Mouse (Mus musculus): Measurements from ENCODE around the gene Scg2. TPM values are rescaled to one million over a fixed set of nuclear protein-coding genes. Genes with fewer than 3 reads are reported as not detected.
A peak's percentile ranks its signal among the peaks of the same experiment; 100 is the strongest.

Scg2 gene
- 100 to 1,000 TPM; 227 to 242 TPM for total RNA-seq (2021)

DNA sequence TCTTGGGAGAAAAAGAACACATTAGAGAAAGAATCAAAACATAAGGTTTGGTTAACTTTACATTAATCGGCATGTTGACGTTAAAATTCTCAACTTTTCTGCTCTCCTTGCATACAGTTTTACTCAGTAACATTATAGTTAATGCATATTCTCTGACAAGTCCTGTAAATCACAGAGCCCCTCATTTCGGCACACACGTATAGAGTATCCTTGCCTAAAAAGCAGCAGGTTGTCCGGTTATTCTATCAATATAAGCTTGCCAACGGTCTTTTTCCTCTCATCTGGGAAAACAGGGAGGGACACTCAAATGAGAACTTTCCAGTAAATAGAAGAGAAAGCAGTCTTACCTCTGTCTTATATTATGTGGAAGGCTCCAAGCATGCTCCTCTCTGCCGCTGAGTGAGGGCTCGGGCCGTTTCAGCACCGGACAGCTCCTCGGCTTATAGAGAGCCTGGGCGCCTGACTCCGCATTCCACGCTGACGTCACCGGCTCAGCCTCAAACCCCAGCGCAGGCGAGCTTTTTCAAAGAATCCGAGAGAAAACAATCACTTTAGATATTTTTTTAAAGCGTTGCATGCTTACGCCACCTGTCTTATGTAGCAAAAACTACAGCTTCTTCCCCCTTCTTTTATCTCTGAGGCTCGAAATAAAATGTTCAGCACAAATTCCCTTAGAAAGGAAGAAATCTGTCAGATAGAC lies at the start of gene Scg2:
Gene Scg2, minus strand, starts transcription at position 512 of the 700 bp plus-strand sequence.
- DNase-seq (ENCODE audit: low spot score in 2 of 2) = peak; percentile 88 to 95

GRCm38 (mm10) chr1:79485546-79485945 lies 45.6 kb upstream of the Scg2 start:
- peak; percentile 11 to 92 for DNase-seq (ENCODE audit: low spot score in 2 of 2)
- intact Hi-C loops (cut with DNase I) = loop anchor here (1.0 kb wide), 2 partner anchors 96 to 621 kb away; no protein-coding TSS in a partner anchor

More for the DNA sequence above, at the start of gene Scg2:
- intact Hi-C loops (cut with DNase I) = loop anchor here (2.0 kb wide), 1 partner anchor 715 kb away; no protein-coding TSS in a partner anchor

DNA sequence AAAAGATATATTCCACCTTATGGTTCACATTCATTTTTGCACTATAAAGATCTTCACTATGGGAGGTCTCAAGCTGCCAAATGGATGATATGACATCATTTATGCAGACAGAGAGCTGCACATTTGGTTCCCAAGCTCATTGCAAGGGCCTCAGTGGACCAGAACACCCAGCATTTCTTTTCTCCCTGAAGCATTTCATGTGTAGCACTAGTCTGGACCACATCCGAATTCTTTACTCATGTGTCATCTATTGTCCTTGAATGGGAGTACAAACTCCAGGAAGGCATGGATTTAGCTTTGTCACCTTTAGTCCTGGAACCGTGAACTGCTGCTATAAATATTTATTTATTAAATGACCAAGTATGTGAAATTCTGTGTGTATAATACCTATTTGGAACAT lies 30.9 kb upstream of the Scg2 start:
- intact Hi-C loops (cut with DNase I) = no loop called here
- no peak for DNase-seq (ENCODE audit: low spot score in 2 of 2)

GRCm38 (mm10) chr1:79469871-79470270 lies 30.0 kb upstream of the Scg2 start:
- intact Hi-C loops (cut with DNase I) = no loop called here
- no peak for DNase-seq (ENCODE audit: low spot score in 2 of 2)

DNA sequence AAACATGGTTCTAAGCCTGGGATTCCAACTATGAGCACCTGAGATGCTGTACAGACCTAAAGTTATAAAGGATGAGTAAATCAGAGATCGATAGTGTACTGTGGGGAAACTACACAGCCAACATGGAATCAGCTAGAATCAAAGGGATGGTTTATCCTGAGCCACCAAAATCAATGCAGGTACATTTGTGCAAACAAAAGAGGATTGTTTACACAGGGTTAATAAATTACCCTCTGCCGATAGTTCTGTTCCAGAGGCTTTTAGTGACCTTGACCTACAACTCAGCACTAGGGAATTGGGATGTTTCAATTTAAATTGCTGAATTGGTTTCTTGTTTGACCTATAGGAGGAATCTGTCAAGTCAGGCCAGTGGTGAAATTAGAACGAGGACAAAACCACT lies 26.7 kb upstream of the Scg2 start:
- intact Hi-C loops (cut with DNase I) = no loop called here
- DNase-seq (ENCODE audit: low spot score in 2 of 2) = no peak

GRCm38 (mm10) chr1:79458558-79458957 lies 18.6 kb upstream of the Scg2 start:
- intact Hi-C loops (cut with DNase I) = no loop called here
- no peak for DNase-seq (ENCODE audit: low spot score in 2 of 2)

GRCm38 (mm10) chr1:79454164-79454563 lies 14.2 kb upstream of the Scg2 start:
- intact Hi-C loops (cut with DNase I) = no loop called here
- no peak for DNase-seq (ENCODE audit: low spot score in 2 of 2)

- intact Hi-C loops (cut with DNase I) = no loop called here
- no peak for DNase-seq (ENCODE audit: low spot score in 2 of 2)
Measured at GRCm38 (mm10) chr1:79452339-79452738, 12.4 kb upstream of the Scg2 start.

DNA sequence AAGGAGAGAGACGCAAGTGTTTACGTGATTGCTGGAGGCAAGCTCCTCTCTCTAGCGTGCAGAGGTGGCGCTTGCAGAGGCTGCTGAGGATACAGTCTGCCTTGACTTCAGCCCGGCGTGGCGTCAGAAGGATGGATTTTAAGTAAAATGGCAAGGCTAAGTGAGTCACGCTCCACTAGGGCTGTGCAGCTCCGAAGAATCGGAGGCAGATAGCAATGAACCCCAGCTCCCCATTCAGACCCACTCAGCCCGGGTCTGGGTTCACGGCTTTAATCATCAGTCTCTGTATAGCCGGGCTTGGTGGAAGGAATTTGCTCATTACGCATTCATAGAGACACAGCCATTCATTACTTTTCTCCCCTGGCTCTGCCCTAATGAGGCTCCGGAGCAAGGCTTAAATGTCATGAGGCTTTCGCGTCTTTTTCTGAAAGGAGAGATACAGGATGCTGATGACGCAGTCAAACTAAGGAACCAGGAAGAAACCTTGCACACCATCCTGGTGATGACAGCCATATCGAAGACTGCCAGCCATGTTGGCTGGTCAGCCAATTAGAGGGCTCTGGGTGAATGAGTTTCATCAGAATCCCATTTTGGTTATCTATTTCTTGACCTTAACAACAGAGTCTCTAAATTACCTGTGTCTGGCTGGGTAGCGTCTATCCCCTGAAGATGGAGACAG lies 10.6 kb upstream of the Scg2 start:
- DNase-seq (ENCODE audit: low spot score in 2 of 2) = peak; percentile 50 to 67
- intact Hi-C loops (cut with DNase I) = no loop called here

- intact Hi-C loops (cut with DNase I) = loop anchor here (5.0 kb wide), 1 partner anchor 132 kb away; no protein-coding TSS in a partner anchor
Measured at GRCm38 (mm10) chr1:79449943-79450342, 10.0 kb upstream of the Scg2 start.

DNA sequence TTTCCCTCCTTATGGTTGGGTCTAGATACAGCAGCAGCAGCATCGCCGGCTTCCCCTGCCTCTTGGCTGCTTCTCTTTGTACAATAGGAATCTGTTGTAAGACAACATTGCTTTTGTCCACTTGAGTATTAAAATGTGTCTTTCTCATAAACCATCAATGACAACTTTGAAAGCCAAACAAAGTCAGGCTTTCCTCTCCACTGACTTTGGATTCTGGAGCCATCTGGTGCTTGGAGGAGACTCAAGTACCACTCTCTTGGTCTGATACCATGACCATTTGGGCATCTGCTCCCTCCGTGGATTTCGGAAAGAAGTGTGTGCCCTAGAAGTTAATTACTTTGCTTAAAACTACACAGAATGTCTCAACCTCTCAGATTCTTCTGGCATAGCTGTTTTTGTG lies 5.7 kb upstream of the Scg2 start:
- DNase-seq (ENCODE audit: low spot score in 2 of 2) = no peak
- intact Hi-C loops (cut with DNase I) = loop anchor here (5.0 kb wide), 1 partner anchor 137 kb away; no protein-coding TSS in a partner anchor

More at GRCm38 (mm10) chr1:79449943-79450342, 10.0 kb upstream of the Scg2 start:
- DNase-seq (ENCODE audit: low spot score in 2 of 2) = no peak

- intact Hi-C loops (cut with DNase I) = no loop called here
- peak in 1 of 2 experiments; percentile 46 for DNase-seq (ENCODE audit: low spot score in 2 of 2)
Measured at GRCm38 (mm10) chr1:79437755-79438154, 2.2 kb downstream of the Scg2 start.

GRCm38 (mm10) chr1:79436671-79437070 lies 3.2 kb downstream of the Scg2 start:
- peak in 1 of 2 experiments; percentile 29 for DNase-seq (ENCODE audit: low spot score in 2 of 2)
- intact Hi-C loops (cut with DNase I) = no loop called here

- intact Hi-C loops (cut with DNase I) = no loop called here
- DNase-seq (ENCODE audit: low spot score in 2 of 2) = no peak
Measured at GRCm38 (mm10) chr1:79429058-79429457, 10.9 kb downstream of the Scg2 start.

GRCm38 (mm10) chr1:79415496-79415895 lies 24.4 kb downstream of the Scg2 start:
- DNase-seq (ENCODE audit: low spot score in 2 of 2) = no peak
- intact Hi-C loops (cut with DNase I) = no loop called here

- intact Hi-C loops (cut with DNase I) = no loop called here
- no peak for DNase-seq (ENCODE audit: low spot score in 2 of 2)
Measured at GRCm38 (mm10) chr1:79406337-79406942, 33.5 kb downstream of the Scg2 start.

GRCm38 (mm10) chr1:79401090-79402012 lies 38.6 kb downstream of the Scg2 start:
- DNase-seq (ENCODE audit: low spot score in 2 of 2) = peak in 1 of 2 experiments; percentile 35

DNA sequence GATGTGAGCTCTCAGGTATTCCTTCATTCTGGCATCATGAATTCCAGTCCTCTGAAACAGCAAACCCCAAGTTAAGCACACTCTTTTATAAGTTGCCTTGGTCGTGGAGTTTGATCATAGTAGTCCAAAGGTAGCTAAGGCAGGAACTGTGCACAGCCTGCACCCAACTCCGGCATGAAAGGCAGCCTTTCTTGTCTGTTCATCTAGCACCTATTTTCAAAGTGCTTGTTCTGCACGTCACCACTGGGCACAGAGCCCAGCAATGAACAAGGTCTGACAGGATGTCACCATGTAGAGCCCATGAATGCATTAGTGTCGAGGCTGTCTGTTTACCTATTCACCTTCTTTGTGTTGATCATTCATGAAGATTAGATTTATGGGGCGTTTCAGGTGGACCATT lies 39.6 kb downstream of the Scg2 start:
- DNase-seq (ENCODE audit: low spot score in 2 of 2) = no peak
- intact Hi-C loops (cut with DNase I) = no loop called here

More at GRCm38 (mm10) chr1:79401090-79402012, 38.6 kb downstream of the Scg2 start:
- intact Hi-C loops (cut with DNase I) = no loop called here

Data from left cerebral cortex, postnatal 25 days (tissue).